Mouse (Mus musculus) neural tube, embryonic 11.5 days (tissue): ENCODE data around the gene Ttyh1. TPM values are rescaled to one million over a fixed set of nuclear protein-coding genes. Genes with fewer than 3 reads are reported as not detected.
A peak's percentile ranks its signal among the peaks of the same experiment; 100 is the strongest.

Source experiments
- ATAC-seq: fragments of 200-750 bp; cut with Nextera tagmentation; 2 replicates; pipeline ENCODE4 v1.8.0; 2017; ENCODE audit warnings: moderate number of reproducible peaks, mild to moderate bottlenecking, moderate TSS enrichment, moderate library complexity; ENCODE audit not compliant: insufficient read depth, low FRiP score, low TSS enrichment
- DNase-seq: peaks from one replicate; pipeline ENCODE4 v3.0.0-alpha.2; 2015; ENCODE audit warnings: low spot score
- H3K27ac ChIP-seq: fragments of 300-500 bp; sonication (generic); 2 replicates; pipeline ENCODE4 v1.5.1; 2014; ENCODE audit warnings: low read depth, mild to moderate bottlenecking, low read length
- H3K27me3 ChIP-seq: fragments of 300-500 bp; sonication (generic); 2 replicates; pipeline ENCODE4 v1.6.1; 2014; ENCODE audit warnings: mild to moderate bottlenecking, low read length, mixed read lengths; ENCODE audit not compliant: control insufficient read depth, insufficient read depth
- H3K36me3 ChIP-seq: fragments of 300-500 bp; sonication (generic); 2 replicates; pipeline ENCODE4 v1.6.1; 2014; ENCODE audit warnings: mild to moderate bottlenecking, low read length, moderate library complexity, mixed read lengths; ENCODE audit not compliant: control insufficient read depth, insufficient read depth
- H3K4me1 ChIP-seq: fragments of 300-500 bp; sonication (generic); 2 replicates; pipeline ENCODE4 v1.6.1; 2014; ENCODE audit warnings: low read length, mixed read lengths; ENCODE audit not compliant: control insufficient read depth, insufficient read depth
- H3K4me2 ChIP-seq: fragments of 300-500 bp; sonication (generic); 2 replicates; pipeline ENCODE4 v1.6.1; 2014; ENCODE audit warnings: low read depth, mild to moderate bottlenecking, moderate library complexity
- H3K4me3 ChIP-seq: fragments of 300-500 bp; sonication (generic); 2 replicates; pipeline ENCODE4 v1.5.1; 2014; ENCODE audit warnings: low read depth, low read length
- H3K9ac ChIP-seq: fragments of 300-500 bp; sonication (generic); 2 replicates; pipeline ENCODE4 v1.6.1; 2014; ENCODE audit warnings: mild to moderate bottlenecking, low read length
- H3K9me3 ChIP-seq: fragments of 300-500 bp; sonication (generic); 2 replicates; pipeline ENCODE4 v1.6.1; 2016; ENCODE audit warnings: low read length; ENCODE audit not compliant: control insufficient read depth
- WGBS: fragments of 180-500 bp; shearing (Covaris S2); extraction: QIAGEN DNeasy Blood & Tissue Kit; methylation state at CpG from one replicate; pipeline ENCODE4 v1.1.7; 2014; 5-methylcytosine and 5-hydroxymethylcytosine counted together
- polyA plus RNA-seq: library from polyadenylated mRNA; unstranded; fragments of >200 nt; fragmentation: Nextera tagmentation; extraction: Ambion mirVana; gene quantifications from 2 replicates; pipeline ENCODE4 v1.2.1, GENCODE M21; 2014

The Ttyh1 gene
- polyA plus RNA-seq, 1 experiment from 2014 or later: 46.1 TPM

DNA sequence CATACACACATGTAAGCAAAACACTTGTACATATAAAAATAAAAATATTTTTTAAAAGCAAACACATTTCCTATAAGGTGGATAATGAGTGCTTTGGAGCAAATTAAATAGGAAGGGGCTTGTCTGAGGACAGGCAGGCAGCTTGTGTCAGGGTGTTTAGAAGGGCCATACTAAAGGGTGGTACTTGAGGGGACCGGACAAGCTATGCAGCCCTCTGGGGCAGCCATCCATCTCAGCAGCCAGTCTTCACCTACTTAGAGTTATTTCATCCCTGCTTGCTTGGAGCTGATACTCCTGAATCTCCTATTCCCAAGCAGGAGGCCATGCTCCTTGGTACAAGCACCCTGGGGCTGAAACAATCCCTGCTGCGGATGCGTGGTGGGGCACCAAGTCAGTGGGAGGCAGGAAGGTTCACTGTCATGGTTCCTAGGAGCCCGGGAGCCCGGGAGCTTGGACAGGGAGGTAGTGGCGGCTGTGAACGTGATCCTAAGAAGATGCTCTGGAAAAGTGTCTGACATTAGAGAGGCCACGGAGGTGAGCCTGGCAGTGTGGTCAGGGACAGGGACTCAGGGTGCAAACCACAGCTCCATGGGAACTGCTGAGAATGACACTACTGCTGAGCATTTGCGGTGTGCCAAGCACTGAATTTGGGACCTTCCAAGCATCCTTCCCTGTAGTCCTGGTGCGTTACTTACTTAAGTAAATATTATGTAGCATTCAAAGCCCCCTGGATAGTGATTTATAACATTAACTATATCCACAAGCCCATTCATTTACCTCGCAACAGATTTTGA lies 8.0 kb downstream of the Ttyh1 start:
- Histone ChIP-seq H3K9me3 (no peaks in the 10 kb centered on the region), H3K4me2 (no peak overlapping the region), H3K36me3 (peaks cover 4% of the 10 kb centered on the region; the same call in 1 of the 2 replicates), H3K27me3 (no peaks in the 10 kb centered on the region), H3K9ac (no peak overlapping the region), H3K4me3 (no peak overlapping the region), H3K27ac (no peak overlapping the region), H3K4me1 (peaks cover 19% of the 10 kb centered on the region)
- no peak for ATAC-seq
- DNase-seq: no peak
- WGBS: 90% methylated on average over 11 of the region's 11 CpGs

DNA sequence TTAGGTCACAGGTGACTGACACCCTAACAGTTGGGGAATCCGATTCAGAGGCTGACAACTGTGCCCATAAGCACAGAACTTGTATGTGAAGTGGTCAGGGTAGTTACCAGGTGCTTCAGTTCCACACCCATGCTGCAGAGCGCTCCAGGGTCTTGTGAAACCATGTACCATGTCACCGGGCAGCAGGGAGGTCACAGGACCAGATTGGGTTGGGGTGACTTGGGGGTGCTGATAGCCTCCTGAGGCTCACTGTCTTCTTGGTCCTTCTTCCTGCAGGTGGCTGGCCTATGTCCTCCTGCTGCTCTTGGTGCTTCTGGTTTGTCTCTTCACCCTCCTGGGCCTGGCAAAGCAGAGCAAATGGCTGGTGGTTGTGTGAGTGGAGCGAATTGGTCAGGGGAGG lies 8.7 kb downstream of the Ttyh1 start:
- Histone ChIP-seq H3K4me1 (peaks cover 14% of the 10 kb centered on the region), H3K36me3 (peaks cover 4% of the 10 kb centered on the region; the same call in 1 of the 2 replicates), H3K9me3 (no peaks in the 10 kb centered on the region), H3K4me3 (no peak overlapping the region), H3K27me3 (no peaks in the 10 kb centered on the region), H3K4me2 (no peak overlapping the region), H3K27ac (no peak overlapping the region), H3K9ac (no peak overlapping the region)
- ATAC-seq: no peak
- 92% methylated on average over 4 of the region's 4 CpGs for WGBS
- DNase-seq: no peak

DNA sequence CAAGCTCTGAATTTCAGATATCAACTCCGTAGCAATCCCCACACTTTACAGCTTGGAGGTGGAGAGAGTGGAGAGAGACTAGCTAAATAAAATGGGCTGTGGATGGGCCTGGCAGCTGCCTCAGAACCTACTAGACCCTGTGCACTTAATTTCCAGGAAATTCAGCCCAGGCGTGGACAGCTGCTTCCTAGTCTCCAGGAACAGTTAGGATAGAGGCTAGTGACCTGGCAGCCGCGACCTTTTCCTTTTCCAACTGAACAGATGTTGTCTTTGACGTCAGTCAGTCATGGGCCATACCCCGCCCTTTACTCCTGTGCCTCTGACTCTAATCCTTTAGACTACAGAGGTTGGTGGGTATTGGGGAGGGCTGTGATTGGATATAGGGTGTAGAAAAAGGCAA lies 9.7 kb downstream of the Ttyh1 start:
- Histone ChIP-seq H3K4me1 (peaks cover 14% of the 10 kb centered on the region), H3K4me3 (no peak overlapping the region), H3K9ac (no peak overlapping the region; the same call in 1 of the 2 replicates), H3K36me3 (peaks cover 4% of the 10 kb centered on the region; the same call in 1 of the 2 replicates), H3K9me3 (no peaks in the 10 kb centered on the region), H3K4me2 (no peak overlapping the region), H3K27me3 (no peaks in the 10 kb centered on the region), H3K27ac (no peak overlapping the region)
- no peak for DNase-seq
- WGBS: 70% methylated on average over 6 of the region's 6 CpGs
- ATAC-seq: no peak

DNA sequence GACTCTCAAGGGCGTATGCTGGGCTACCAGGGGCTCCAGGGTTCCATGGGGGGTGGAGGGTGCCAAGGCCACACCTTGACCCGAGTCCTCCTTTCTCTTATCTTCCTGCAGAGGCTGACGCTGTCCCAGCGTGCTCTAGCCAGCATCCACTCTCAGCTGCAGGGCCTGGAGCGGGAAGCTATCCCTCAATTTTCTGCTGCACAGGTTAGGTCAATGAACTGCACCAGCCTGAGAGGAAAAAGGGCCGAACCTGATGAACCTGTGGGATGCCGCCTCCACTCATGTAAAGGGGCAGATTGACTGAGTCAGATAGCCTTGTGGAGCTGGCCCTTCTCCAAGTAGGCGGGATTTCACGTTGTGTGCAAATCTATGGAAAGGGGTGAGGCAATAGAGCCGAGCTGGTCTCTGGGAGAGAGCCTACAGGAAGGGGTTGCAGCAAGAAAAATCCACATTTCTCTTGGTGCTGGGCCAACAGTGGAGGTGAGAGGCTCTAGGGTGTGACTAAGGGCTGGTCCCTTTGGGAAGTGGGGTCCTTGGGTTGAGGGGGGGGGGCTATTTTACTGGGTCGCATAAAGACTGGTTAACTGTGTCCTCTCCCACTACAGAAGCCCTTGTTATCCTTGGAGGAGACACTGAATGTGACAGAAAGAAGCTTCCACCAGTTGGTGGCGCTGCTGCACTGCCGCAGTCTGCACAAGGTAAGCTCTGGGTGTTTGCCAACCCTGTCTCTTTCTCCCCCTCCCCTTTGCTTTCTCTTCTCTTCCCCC lies 11.7 kb downstream of the Ttyh1 start:
- H3K4me2 ChIP-seq: no peak overlapping the region

DNA sequence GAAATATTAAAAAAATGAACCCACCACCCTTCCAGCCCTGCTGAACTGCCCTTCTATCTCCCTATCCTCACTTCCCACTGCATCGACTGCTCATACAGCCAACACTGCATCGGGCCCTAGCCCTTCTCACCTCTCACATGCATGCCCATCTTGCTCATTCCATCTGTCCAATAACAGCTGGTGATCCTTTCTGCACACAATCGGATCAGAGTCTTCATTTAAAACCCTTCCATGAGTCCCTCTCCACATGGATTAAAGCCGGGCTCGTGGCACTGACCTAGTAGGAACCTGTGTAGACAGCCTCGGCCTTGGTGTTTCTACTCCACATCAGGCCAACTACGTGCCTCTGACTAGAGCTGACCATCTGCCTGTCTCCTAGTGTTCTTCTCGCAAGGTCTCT lies 12.8 kb downstream of the Ttyh1 start:
- WGBS: 92% methylated on average over 8 of the region's 8 CpGs
- Histone ChIP-seq H3K4me3 (no peak overlapping the region), H3K4me2 (no peak overlapping the region), H3K9ac (no peak overlapping the region), H3K9me3 (no peaks in the 10 kb centered on the region), H3K27me3 (no peaks in the 10 kb centered on the region), H3K4me1 (no peaks in the 10 kb centered on the region), H3K36me3 (peaks cover 4% of the 10 kb centered on the region; the same call in 1 of the 2 replicates), H3K27ac (no peak overlapping the region)
- DNase-seq (no peak), ATAC-seq (no peak)

More for the DNA sequence above, 11.7 kb downstream of the Ttyh1 start:
- peaks cover 4% of the 10 kb centered on the region; the same call in 1 of the 2 replicates for H3K36me3 ChIP-seq
- H3K27me3 ChIP-seq: no peaks in the 10 kb centered on the region
- no peak overlapping the region for H3K4me3 ChIP-seq
- no peaks in the 10 kb centered on the region for H3K4me1 ChIP-seq
- 46% methylated on average over 13 of the region's 13 CpGs for WGBS
- peak overlapping the region; percentile 49; the same call in 1 of the 2 replicates for H3K27ac ChIP-seq
- H3K9ac ChIP-seq: no peak overlapping the region
- H3K9me3 ChIP-seq: no peaks in the 10 kb centered on the region
- DNase-seq (peak; percentile 89), ATAC-seq (peak; percentile 74)

DNA sequence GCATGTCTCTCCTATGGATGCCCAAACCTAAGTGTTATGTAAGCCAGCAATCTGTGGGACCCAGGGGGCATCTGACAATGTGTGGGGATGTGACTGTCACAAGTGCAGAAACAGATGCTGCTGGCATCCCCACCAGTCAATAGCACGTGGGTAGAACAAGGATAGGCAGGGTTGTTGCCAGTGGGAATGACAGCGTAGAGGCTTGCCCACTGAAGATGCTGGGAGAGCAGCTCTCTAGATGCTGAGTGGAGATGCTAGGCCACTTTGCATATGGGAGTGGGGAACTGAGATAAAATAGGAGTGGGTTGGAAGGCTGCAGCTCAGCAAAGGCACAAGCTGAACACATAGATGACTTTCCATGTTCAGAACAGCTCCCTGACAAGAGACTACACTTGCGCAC lies 13.4 kb downstream of the Ttyh1 start:
- no peak for DNase-seq

DNA sequence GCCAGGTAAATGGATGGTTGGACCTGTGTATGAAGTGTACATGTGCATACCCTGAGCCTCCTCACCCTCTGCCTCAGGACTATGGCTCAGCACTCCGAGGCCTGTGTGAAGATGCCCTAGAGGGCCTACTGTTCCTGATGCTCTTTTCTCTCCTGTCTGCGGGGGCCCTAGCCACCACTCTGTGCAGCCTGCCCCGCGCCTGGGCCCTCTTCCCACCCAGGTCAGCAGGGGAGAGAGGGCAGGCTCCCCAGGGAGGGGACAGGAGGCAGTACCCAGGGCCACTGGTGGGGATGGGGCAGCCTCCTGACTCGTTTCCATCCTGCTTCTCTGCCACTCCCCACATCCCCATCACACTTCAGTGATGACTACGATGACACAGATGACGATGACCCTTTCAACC lies 13.8 kb downstream of the Ttyh1 start:
- Histone ChIP-seq H3K4me1 (peaks cover 3% of the 10 kb centered on the region; the same call in 1 of the 2 replicates), H3K9me3 (no peaks in the 10 kb centered on the region), H3K4me2 (no peak overlapping the region), H3K27ac (no peak overlapping the region), H3K4me3 (no peak overlapping the region), H3K36me3 (0 out of 2 replicates have a peak, but pooled peaks cover 2% of the 10 kb centered on the region), H3K27me3 (no peaks in the 10 kb centered on the region), H3K9ac (no peak overlapping the region; the same call in none of the 2 replicates)
- no peak for ATAC-seq
- whole genome bisulfite sequencing: 87% methylated on average over 7 of the region's 7 CpGs
- no peak for DNase-seq

More for the DNA sequence above, 13.4 kb downstream of the Ttyh1 start:
- Histone ChIP-seq H3K9me3 (no peaks in the 10 kb centered on the region), H3K36me3 (0 out of 2 replicates have a peak, but pooled peaks cover 2% of the 10 kb centered on the region), H3K4me1 (no peaks in the 10 kb centered on the region), H3K4me3 (no peak overlapping the region), H3K9ac (no peak overlapping the region), H3K27me3 (no peaks in the 10 kb centered on the region), H3K27ac (no peak overlapping the region), H3K4me2 (no peak overlapping the region)
- ATAC-seq: no peak
- WGBS: 99% methylated on average over 3 of the region's 3 CpGs

DNA sequence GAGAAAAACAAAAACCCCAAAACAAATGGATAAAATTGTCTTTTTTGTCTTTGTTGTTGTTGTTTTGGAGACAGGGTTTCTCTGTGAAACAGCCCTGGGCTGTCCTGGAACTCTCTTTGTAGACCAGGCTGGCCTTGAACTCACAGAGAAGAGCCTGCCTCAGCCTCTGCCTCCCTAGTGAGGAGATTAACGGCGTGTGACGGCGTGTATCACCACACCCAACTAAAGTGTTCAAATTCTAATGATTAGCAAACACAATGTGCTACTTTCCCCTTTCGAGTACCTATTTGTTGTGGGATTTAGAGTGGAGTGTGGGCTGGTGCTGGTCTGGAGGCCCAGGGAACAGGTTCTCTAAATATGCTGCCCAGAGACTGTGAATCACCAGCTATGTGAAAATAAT lies 15.7 kb downstream of the Ttyh1 start:
- Histone ChIP-seq H3K4me3 (no peak overlapping the region), H3K9ac (no peak overlapping the region; the same call in 1 of the 2 replicates), H3K4me2 (no peak overlapping the region), H3K27ac (no peak overlapping the region), H3K4me1 (peaks cover 3% of the 10 kb centered on the region; the same call in 1 of the 2 replicates), H3K9me3 (no peaks in the 10 kb centered on the region), H3K36me3 (peaks cover 9% of the 10 kb centered on the region), H3K27me3 (no peaks in the 10 kb centered on the region)
- DNase-seq (no peak), ATAC-seq (no peak)
- 93% methylated on average over 5 of the region's 5 CpGs for WGBS
